ENCODE assay signal across 16 mouse cellular contexts in genomic region chr5:31816082-31816481, GRCm38 (mm10).
"Had no signal": no experiment of that assay in that cellular context is flagged by ENCODE, and none has a peak within 500 bp of the region (broad histone marks: within the 10 kb centered on the region; RNA-seq: fewer than 3 reads in every experiment).

No protein-coding gene starts in this region.

- H3K27me3 ChIP-seq: lung, embryonic 15.5 days; megakaryocyte, embryonic 14.5 days; midbrain, embryonic 13.5 days; midbrain, embryonic 15.5 days; neural tube, embryonic 12.5 days; stomach, embryonic 15.5 days had no signal

- H3K27ac ChIP-seq: lung, embryonic 15.5 days; macrophage; midbrain, embryonic 13.5 days; midbrain, embryonic 15.5 days; neural tube, embryonic 12.5 days; stomach, embryonic 15.5 days; stomach, postnatal 0 days had no signal

- H3K4me3 ChIP-seq: lung, embryonic 15.5 days; midbrain, embryonic 13.5 days; midbrain, embryonic 15.5 days; neural tube, embryonic 12.5 days; stomach, embryonic 15.5 days had no signal

- H3K4me1 ChIP-seq: midbrain, embryonic 13.5 days; midbrain, embryonic 15.5 days had no signal

- DNase-seq: liver, postnatal 0 days; lung, adult 2 months; lung, postnatal 14 days; lung, postnatal 36 days; right cerebral cortex, postnatal 14 days; thymus, adult 2 months; thymus, postnatal 25 days; thymus, postnatal 4 days had no signal

- H3K36me3 ChIP-seq: lung, embryonic 15.5 days; midbrain, embryonic 13.5 days; midbrain, embryonic 15.5 days; neural tube, embryonic 12.5 days; stomach, embryonic 15.5 days had no signal
